Mouse (Mus musculus): ENCODE measurements around the gene Ephb2.

- no peak for TF ChIP-seq CTCF (IDR thresholded peaks at IDR 0.05; ENCODE audit: control insufficient read depth, insufficient read depth, insufficient replicate concordance, low read depth, low read length)
- no peak for TF ChIP-seq POLR2A (IDR thresholded peaks at IDR 0.05; ENCODE audit: control insufficient read depth, low read depth, low read length)
Measured at GRCm38 (mm10) chr4:136863517-136863916, 27.7 kb upstream of the Ephb2 start.

Data from testis, adult 2 months (tissue).